Mouse (Mus musculus) embryonic facial prominence, embryonic 13.5 days (tissue): ENCODE results near the gene Olfr1128. TPM values are rescaled to one million over a fixed set of nuclear protein-coding genes. Genes with fewer than 3 reads are reported as not detected.

Experiments used
- polyA plus RNA-seq: library from polyadenylated mRNA; unstranded; fragments of >200 nt; fragmentation: Nextera tagmentation; extraction: Ambion mirVana; gene quantifications from 2 replicates; pipeline ENCODE4 v1.2.1, GENCODE M21; 2015

Gene Olfr1128
- polyA plus RNA-seq, 1 experiment from 2014 or later: not detected

Other genes with a start within 250 kb of the Olfr1128 start
- gene Olfr1118, start 238.0 kb downstream of the Olfr1128 start, polyA plus RNA-seq: not detected in 2 replicates
- not detected in 2 replicates for gene Olfr1120, start 190.7 kb downstream of the Olfr1128 start, polyA plus RNA-seq
- not detected in 2 replicates for gene Olfr1121, start 175.6 kb downstream of the Olfr1128 start, polyA plus RNA-seq
- not detected in 2 replicates for gene Olfr1122, start 159.7 kb downstream of the Olfr1128 start, polyA plus RNA-seq
- not detected in 2 replicates for gene Olfr1123, start 128.9 kb downstream of the Olfr1128 start, polyA plus RNA-seq
- 0.14 TPM in 1 of 2 replicates, not detected in the other for gene Olfr1124, start 115.3 kb downstream of the Olfr1128 start, polyA plus RNA-seq
- not detected in 2 replicates for gene Olfr1126, start 91.6 kb downstream of the Olfr1128 start, polyA plus RNA-seq
- gene Pramel7, start 48.4 kb downstream of the Olfr1128 start, polyA plus RNA-seq: not detected in 2 replicates
- not detected in 2 replicates for gene Pramel6, start 39.0 kb downstream of the Olfr1128 start, polyA plus RNA-seq
- gene Olfr153, start 13.7 kb downstream of the Olfr1128 start, polyA plus RNA-seq: not detected in 2 replicates
- not detected in 2 replicates for gene Olfr1129, start 28.4 kb upstream of the Olfr1128 start, polyA plus RNA-seq
- gene Olfr1130, start 60.7 kb upstream of the Olfr1128 start, polyA plus RNA-seq: not detected in 2 replicates
- not detected in 2 replicates for gene Olfr1131, start 81.6 kb upstream of the Olfr1128 start, polyA plus RNA-seq
- not detected in 2 replicates for gene Olfr1132, start 92.0 kb upstream of the Olfr1128 start, polyA plus RNA-seq
- gene Olfr1133, start 101.8 kb upstream of the Olfr1128 start, polyA plus RNA-seq: not detected in 2 replicates
- not detected in 2 replicates for gene Olfr1134, start 112.9 kb upstream of the Olfr1128 start, polyA plus RNA-seq
- gene Olfr1135, start 128.1 kb upstream of the Olfr1128 start, polyA plus RNA-seq: not detected in 2 replicates
- gene Olfr1136, start 148.4 kb upstream of the Olfr1128 start, polyA plus RNA-seq: not detected in 2 replicates
- gene Olfr1137, start 167.6 kb upstream of the Olfr1128 start, polyA plus RNA-seq: 0.29 TPM in 1 of 2 replicates, not detected in the other
- not detected in 2 replicates for gene Olfr1138, start 194.4 kb upstream of the Olfr1128 start, polyA plus RNA-seq
- gene Olfr1140, start 198.2 kb upstream of the Olfr1128 start, polyA plus RNA-seq: not detected in 2 replicates
- not detected in 2 replicates for gene Olfr1141, start 208.4 kb upstream of the Olfr1128 start, polyA plus RNA-seq
- gene Olfr152, start 233.9 kb upstream of the Olfr1128 start, polyA plus RNA-seq: not detected in 2 replicates